Mouse (Mus musculus): ENCODE data around the gene Nek5. TPM values are rescaled to one million over a fixed set of nuclear protein-coding genes. Genes with fewer than 3 reads are reported as not detected.

The Nek5 gene
- polyA plus RNA-seq (2012; ENCODE audit: insufficient read depth, insufficient read length, missing spikeins), result not detected in 2 replicates

DNA sequence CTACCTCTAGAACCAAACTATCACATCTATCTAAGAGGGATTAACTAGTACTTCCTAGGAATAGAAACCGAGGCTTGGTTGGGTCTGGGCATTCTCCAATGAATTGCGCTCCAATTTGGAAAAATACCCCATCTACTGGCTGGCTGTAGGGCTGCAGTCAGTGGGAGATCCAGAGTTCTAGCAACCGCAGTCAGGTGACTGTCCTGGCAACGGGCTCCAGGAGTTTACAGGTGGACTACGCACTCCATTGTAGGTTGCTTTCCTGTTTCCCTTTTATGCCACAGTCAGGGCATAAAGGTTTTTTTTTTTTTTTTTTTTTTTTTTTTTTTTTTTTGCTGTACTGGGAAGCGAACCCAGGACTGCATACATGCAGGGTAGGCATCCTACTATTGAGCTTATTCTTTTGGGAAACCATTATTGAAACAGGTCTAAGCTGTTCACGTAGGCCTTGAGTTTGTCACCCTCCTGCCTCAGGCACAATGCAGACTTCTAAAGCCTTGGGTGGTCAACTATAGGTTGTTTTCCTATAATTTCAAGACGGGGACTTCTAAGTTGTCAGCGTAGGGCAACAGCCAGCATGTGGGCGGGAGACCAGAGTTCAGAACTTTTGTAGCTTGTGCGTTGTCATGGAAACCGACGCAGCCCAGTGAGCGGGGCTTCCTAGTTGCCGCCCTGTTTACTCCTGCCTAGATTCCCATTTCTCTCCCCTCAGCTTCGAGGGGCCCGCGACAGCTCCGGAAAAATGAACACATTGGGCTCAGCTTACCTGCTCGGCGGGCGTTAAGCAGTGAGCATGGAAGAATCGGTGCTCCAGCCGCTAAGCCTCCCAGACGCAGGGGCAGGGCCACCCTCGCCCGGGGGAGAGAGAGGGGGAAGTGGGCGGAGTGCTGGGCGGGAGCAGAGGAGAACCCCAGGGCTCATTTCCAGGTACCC lies at the start of gene Nek5:
Nek5 (minus strand) TSS at position 834 of the 933 bp plus-strand sequence.
- Histone ChIP-seq H3K4me3 (ENCODE audit: insufficient read depth, low read length) (peak within 1 kb of the TSS; percentile 54), H3K4me1 (ENCODE audit: control insufficient read depth, insufficient read depth, low read length) (no peaks in the 10 kb centered on the region; the same call in 1 of the 2 replicates), H3K27ac (ENCODE audit: insufficient read depth, low read depth, low read length) (no peak within 1 kb of the TSS)
- TF ChIP-seq POLR2A (IDR thresholded peaks at IDR 0.05; ENCODE audit: borderline replicate concordance, low read depth, low read length) (no peak), CTCF (IDR thresholded peaks at IDR 0.05; ENCODE audit: low read depth, low read length) (0 out of 2 replicates have a peak, but pooled peaks have one; percentile 5)

DNA sequence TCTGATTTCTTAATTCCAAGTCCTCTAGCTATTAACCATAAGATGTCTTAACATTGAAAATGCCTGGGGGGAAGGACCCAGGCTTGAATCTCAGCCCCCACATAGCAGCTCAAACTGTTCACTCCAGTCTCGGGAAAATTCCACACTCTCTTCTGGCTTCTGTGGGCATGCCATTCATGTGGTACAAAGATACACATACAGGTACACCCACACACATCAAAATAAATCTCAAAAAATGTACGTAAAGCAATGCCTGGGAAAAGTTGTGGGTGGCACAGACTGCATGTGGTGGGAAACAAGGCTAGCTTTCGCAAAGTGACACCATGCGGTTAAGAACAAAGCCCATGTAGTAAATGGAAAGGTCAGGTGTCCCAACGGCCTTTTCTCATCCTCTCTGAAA lies 44.3 kb upstream of the Nek5 start:
- no peak for TF ChIP-seq CTCF (IDR thresholded peaks at IDR 0.05; ENCODE audit: low read depth, low read length)
- no peak for TF ChIP-seq POLR2A (IDR thresholded peaks at IDR 0.05; ENCODE audit: borderline replicate concordance, low read depth, low read length)
- H3K27ac ChIP-seq (ENCODE audit: insufficient read depth, low read depth, low read length), result no peak overlapping the region
- no peak overlapping the region for H3K4me3 ChIP-seq (ENCODE audit: insufficient read depth, low read length)
- peaks cover 8% of the 10 kb centered on the region for H3K4me1 ChIP-seq (ENCODE audit: control insufficient read depth, insufficient read depth, low read length)

DNA sequence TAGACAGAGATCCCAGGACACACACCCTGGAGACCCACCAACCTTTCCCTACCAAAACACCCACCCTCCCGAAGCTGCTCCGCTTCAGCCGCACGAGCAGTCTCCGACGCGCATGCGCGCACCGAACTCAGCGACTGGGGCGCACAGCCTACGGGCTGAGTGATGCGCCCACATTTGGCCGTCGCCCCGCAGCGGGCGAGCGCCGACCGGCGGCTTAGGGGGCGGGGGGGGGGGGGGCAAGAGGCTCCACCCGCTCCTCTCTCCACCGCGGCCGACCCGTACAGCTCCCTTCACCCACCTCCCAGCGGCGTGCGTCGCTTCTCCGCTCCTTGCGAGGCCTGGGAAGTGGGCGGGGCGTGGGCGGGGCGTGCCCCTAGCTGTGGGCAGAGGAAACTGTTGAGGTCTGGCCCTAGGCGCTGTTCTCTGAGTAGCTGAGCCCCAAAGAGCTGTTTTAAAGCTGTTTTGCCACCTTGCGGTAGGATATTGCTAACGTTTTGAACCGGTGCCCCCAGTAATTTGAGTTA lies 41.3 kb upstream of the Nek5 start, which contains the start of gene Nek3:
Nek3 (minus strand) TSS at position 356 of the 524 bp plus-strand sequence.
- H3K27ac ChIP-seq (ENCODE audit: insufficient read depth, low read depth, low read length), result peak within 1 kb of the TSS; percentile 36
- peaks cover 8% of the 10 kb centered on the region for H3K4me1 ChIP-seq (ENCODE audit: control insufficient read depth, insufficient read depth, low read length)
- peak within 1 kb of the TSS; percentile 73 for H3K4me3 ChIP-seq (ENCODE audit: insufficient read depth, low read length)
- TF ChIP-seq CTCF (IDR thresholded peaks at IDR 0.05; ENCODE audit: low read depth, low read length) (no peak), POLR2A (IDR thresholded peaks at IDR 0.05; ENCODE audit: borderline replicate concordance, low read depth, low read length) (peak; percentile 62)

DNA sequence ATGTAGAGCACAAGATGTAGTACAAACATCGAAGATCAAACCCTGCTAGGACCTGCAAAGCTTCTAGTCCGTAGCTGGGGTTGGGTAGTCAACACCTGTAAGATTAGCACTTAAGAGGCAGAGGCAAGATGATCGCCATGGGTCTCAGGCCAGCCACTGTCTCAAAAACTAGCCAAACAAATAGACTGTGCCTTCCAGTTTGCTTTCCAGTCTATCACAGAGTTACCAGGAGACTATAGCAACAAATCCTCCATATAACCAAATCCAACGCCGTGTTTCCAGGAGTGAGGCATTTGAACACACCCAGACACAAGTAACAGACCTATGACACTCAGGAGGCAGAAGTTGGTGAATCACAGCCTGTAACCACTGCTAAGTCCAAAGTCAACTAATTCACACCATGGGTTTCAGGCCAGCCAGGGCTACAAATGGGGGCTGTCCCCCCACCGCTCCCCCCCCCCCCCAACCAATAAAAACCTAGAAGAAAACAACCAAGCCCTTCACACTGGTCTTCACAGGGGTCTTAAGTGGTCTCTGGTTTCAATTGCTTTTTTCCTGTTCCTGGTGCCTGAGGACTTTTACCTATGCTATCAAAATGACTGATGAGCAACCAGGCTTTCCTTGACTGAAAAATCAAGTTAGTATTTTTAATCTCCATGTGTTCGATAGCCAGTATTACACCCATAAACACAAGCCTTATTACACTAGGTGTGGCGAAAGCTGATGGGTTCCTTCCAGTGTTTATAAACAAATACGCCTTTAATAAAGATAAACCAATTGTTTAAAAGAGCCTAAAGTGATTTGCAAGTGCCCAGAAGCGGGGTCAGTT lies 40.6 kb upstream of the Nek5 start:
- peaks cover 8% of the 10 kb centered on the region for H3K4me1 ChIP-seq (ENCODE audit: control insufficient read depth, insufficient read depth, low read length)
- H3K27ac ChIP-seq (ENCODE audit: insufficient read depth, low read depth, low read length), result peak overlapping the region; percentile 36
- no peak for TF ChIP-seq POLR2A (IDR thresholded peaks at IDR 0.05; ENCODE audit: borderline replicate concordance, low read depth, low read length)
- TF ChIP-seq CTCF (IDR thresholded peaks at IDR 0.05; ENCODE audit: low read depth, low read length), result no peak

DNA sequence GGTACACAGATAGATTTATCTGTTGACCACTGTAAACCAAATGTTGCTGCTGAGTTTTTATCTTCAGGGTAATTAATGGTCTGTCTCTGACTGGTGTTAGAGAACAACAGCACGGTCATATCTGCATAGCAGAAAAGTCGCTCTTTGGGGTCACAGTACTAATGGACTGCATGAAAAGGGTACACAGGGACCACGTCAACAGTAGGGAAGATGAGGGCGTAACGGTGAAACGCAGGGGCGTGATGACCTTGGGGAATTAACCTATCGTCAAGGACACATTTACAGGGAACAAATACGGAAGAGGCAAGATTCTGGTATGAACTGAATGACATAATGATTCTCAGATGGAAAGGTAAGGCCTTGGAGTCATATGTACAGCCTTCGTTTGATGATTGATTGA lies 39.6 kb upstream of the Nek5 start:
- H3K4me1 ChIP-seq (ENCODE audit: control insufficient read depth, insufficient read depth, low read length), result peaks cover 8% of the 10 kb centered on the region
- no peak overlapping the region for H3K4me3 ChIP-seq (ENCODE audit: insufficient read depth, low read length)
- H3K27ac ChIP-seq (ENCODE audit: insufficient read depth, low read depth, low read length), result no peak overlapping the region
- TF ChIP-seq POLR2A (IDR thresholded peaks at IDR 0.05; ENCODE audit: borderline replicate concordance, low read depth, low read length) (no peak), CTCF (IDR thresholded peaks at IDR 0.05; ENCODE audit: low read depth, low read length) (no peak)

More for the DNA sequence above, 40.6 kb upstream of the Nek5 start:
- peak overlapping the region; percentile 73 for H3K4me3 ChIP-seq (ENCODE audit: insufficient read depth, low read length)

DNA sequence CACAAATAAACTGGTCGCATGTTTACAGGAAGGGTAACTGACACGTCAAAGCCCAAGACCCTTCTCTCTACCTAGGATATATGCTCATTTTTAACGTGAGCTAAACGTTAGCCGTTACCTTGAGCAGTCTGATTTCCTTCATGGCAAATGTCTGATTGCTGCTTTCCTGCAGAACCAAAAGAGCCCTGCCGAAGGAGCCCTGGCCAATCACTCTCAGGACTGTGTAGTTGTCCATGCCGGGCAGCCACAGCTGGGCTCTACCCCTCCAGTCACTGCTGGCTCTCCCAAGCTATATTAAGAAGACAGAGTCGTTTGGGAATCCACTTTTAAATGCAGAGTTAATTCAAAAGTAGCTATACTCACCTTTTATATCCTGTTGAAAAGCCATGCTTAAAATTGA lies 37.4 kb upstream of the Nek5 start:
- Histone ChIP-seq H3K27ac (ENCODE audit: insufficient read depth, low read depth, low read length) (no peak overlapping the region), H3K4me3 (ENCODE audit: insufficient read depth, low read length) (no peak overlapping the region), H3K4me1 (ENCODE audit: control insufficient read depth, insufficient read depth, low read length) (peaks cover 8% of the 10 kb centered on the region)
- TF ChIP-seq CTCF (IDR thresholded peaks at IDR 0.05; ENCODE audit: low read depth, low read length) (no peak), POLR2A (IDR thresholded peaks at IDR 0.05; ENCODE audit: borderline replicate concordance, low read depth, low read length) (no peak)

DNA sequence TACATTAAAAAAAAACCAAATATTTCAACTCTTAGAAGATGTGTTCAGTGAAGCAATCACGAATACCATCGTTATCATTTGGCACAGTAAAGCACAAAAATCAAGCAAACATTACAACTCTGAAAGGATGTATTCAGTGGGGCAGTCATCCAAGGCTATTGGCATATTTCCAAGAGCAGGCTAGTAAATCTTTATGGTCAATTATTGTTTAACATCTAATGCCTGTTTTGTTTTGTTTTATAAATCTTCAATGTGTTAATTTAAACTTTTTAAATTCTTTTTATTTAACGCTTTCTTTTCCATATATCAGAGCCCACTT lies 25.5 kb upstream of the Nek5 start:
- no peaks in the 10 kb centered on the region for H3K4me1 ChIP-seq (ENCODE audit: control insufficient read depth, insufficient read depth, low read length)
- no peak overlapping the region for H3K27ac ChIP-seq (ENCODE audit: insufficient read depth, low read depth, low read length)
- no peak overlapping the region for H3K4me3 ChIP-seq (ENCODE audit: insufficient read depth, low read length)
- TF ChIP-seq POLR2A (IDR thresholded peaks at IDR 0.05; ENCODE audit: borderline replicate concordance, low read depth, low read length), result no peak

DNA sequence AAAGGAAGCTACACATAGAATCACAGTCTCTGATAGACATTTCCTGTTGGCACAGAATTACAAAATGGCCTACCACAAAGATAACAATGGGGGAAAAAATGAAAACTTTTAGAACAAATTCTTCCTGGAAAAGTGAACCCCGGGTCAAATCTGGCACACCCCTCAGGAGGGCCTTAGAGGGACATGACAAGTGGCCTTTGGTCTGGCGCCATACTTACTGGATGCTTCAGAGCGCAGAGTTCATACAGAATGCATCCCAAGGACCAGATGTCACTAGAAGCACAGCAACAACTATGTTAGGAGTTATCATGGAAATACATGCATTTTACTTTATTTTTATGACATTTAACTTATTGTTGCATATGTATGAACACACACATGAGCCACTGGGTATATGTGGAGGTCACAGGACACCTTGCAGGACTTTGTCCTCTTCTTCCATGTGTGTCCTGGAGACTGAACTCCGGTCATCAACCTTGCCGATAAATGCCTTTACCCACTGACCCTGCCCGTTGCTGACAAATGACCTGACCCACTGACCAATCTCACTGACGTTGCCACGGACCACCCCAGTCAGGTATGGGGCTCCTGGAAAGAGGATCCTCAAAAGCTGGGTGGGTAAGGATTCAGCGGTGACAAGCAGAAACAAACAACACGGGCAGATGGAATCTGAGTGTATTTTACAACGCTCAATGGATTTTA lies 24.9 kb upstream of the Nek5 start:
- Histone ChIP-seq H3K27ac (ENCODE audit: insufficient read depth, low read depth, low read length) (no peak overlapping the region), H3K4me1 (ENCODE audit: control insufficient read depth, insufficient read depth, low read length) (no peaks in the 10 kb centered on the region), H3K4me3 (ENCODE audit: insufficient read depth, low read length) (no peak overlapping the region)
- TF ChIP-seq POLR2A (IDR thresholded peaks at IDR 0.05; ENCODE audit: borderline replicate concordance, low read depth, low read length) (no peak), CTCF (IDR thresholded peaks at IDR 0.05; ENCODE audit: low read depth, low read length) (no peak)

DNA sequence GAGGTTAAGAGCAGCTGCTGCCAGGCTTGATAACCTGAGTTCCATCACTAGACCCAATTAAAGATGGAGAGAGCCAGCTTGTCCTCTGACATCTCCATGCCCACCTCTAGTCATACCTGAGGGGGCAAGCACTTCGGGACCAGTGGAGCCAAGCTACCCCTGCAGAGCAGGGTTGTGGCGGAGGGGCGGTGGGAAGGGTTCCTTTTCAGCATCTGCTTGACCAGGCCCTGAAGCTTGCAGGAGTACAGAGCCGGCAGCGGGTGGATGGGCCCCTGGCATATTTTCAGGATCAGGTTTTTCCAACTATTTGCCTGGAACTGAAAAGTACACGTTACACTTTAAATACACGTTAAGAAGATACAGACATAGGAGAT lies 23.5 kb upstream of the Nek5 start:
- no peaks in the 10 kb centered on the region for H3K4me1 ChIP-seq (ENCODE audit: control insufficient read depth, insufficient read depth, low read length)

More for the DNA sequence above, 23.5 kb upstream of the Nek5 start:
- Histone ChIP-seq H3K4me3 (ENCODE audit: insufficient read depth, low read length) (no peak overlapping the region), H3K27ac (ENCODE audit: insufficient read depth, low read depth, low read length) (no peak overlapping the region)
- no peak for TF ChIP-seq POLR2A (IDR thresholded peaks at IDR 0.05; ENCODE audit: borderline replicate concordance, low read depth, low read length)
- TF ChIP-seq CTCF (IDR thresholded peaks at IDR 0.05; ENCODE audit: low read depth, low read length), result no peak
